Mouse (Mus musculus): Measurements from ENCODE around the gene Etfb.

- no peak for TF ChIP-seq GATA2 (IDR thresholded peaks at IDR 0.05; ENCODE audit: borderline replicate concordance, low read depth, low read length)
- no peak for TF ChIP-seq CTCF (IDR thresholded peaks at IDR 0.05; ENCODE audit: low read depth, low read length)
- TF ChIP-seq TAL1 (conservative IDR thresholded peaks at IDR 0.05; ENCODE audit: low read depth, low read length), result no peak
Observed at GRCm38 (mm10) chr7:43495343-43496021, 51.6 kb downstream of the Etfb start.
